Mouse (Mus musculus): ENCODE data around the gene Kif17. TPM values are rescaled to one million over a fixed set of nuclear protein-coding genes. Genes with fewer than 3 reads are reported as not detected.

The Kif17 gene
- total RNA-seq, 2 experiments from 2014 or later: 0.08 TPM; not detected in 1

DNA sequence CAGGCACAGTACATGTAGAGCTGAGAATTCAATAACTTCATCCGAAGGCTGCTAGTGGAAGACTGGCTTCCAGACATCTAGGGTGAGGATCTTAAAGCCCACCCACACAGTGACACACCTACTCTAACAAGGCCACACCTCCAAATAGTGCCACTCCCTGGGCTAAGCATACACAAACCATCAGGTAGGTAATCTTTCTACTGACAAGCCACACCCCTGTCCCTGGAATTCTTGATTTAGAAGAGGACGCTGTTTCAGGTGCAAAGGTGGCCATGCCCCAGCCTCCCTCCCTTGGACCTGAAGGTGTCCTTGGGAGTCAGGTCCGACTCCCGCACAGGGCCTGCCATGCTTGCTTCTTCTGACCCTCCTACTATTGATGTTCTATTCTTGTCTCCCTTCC lies 82.9 kb downstream of the Kif17 start:
- no peak for DNase-seq
- intact Hi-C loops (cut with DNase I): no loop called here

DNA sequence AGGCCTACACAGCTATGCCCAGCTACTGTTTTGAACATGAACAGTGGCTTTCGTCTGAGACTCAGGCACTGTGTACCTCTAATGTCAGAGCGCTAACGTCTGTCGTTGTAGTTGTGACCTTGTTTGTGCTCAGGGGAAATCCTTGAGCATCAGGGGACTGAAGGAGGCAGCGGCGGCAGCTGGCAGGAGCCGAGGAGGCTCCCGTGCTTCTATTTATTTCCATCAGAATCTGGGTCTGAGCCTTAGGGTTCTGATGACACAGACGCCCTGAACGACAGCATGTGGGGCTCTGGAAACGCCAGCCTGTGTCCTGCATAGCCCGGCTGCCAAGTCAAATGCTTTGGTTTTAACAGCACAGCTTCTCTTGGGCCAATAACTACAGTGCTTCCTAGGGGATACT lies 84.8 kb downstream of the Kif17 start:
- no peak for DNase-seq
- intact Hi-C loops (cut with DNase I): no loop called here

- intact Hi-C loops (cut with DNase I): no loop called here
- DNase-seq: no peak
Observed at GRCm38 (mm10) chr4:138335648-138336047, 85.4 kb downstream of the Kif17 start.

GRCm38 (mm10) chr4:138336876-138337275 lies 86.6 kb downstream of the Kif17 start:
- no peak for DNase-seq
- intact Hi-C loops (cut with DNase I): no loop called here

- no peak for DNase-seq
- intact Hi-C loops (cut with DNase I): no loop called here
Observed at GRCm38 (mm10) chr4:138337341-138337740, 87.1 kb downstream of the Kif17 start.

DNA sequence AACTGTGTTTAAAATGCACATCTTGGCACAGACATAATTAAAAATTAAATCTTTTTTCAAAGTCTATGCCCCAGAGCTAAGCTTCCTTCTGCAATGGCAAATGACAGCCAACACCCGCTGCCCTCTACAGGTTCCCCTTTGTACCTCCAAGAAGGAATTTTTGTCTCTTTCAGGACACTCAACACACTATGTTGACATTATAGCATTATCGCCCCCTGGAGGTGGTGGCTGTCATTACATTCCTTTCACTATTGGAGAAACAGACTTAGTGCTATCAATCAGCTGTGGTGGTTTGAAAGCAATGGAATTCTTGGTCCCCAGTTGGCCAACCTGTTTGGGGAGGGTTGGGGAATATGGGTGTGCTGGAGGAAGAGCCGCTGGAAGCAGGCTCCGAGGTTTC lies 89.7 kb downstream of the Kif17 start:
- DNase-seq: peak in 1 of 2 experiments; percentile 53

DNA sequence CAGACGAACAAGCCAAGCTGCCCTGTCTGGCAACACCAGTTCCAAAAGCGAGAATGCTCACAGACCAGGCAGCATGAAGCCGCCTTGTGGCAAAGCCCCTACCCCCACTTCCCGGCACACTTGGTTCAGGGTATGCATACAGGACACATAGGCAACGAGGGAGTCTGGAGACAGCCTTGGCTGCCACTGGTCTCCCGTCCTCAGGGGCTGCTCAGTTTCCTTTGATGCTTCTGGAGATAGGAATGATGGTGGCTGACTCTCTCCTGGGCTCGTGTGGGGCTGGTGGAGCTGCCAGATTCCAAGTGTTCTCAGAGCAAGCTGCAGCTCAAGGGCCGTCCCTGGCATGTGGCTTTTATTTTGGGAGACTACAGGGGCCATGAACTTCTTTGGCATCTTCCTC lies 91.2 kb downstream of the Kif17 start:
- intact Hi-C loops (cut with DNase I): no loop called here

More for the DNA sequence above, 89.7 kb downstream of the Kif17 start:
- intact Hi-C loops (cut with DNase I): no loop called here

GRCm38 (mm10) chr4:138342048-138342447 lies 91.8 kb downstream of the Kif17 start:
- intact Hi-C loops (cut with DNase I): no loop called here

More for the DNA sequence above, 91.2 kb downstream of the Kif17 start:
- DNase-seq: no peak

GRCm38 (mm10) chr4:138342778-138343177 lies 92.5 kb downstream of the Kif17 start:
- intact Hi-C loops (cut with DNase I): no loop called here
- DNase-seq: no peak

More at GRCm38 (mm10) chr4:138342048-138342447, 91.8 kb downstream of the Kif17 start:
- DNase-seq: no peak

- DNase-seq: no peak
- intact Hi-C loops (cut with DNase I): no loop called here
Observed at GRCm38 (mm10) chr4:138343341-138343837, 93.2 kb downstream of the Kif17 start.

GRCm38 (mm10) chr4:138344891-138345545 lies 94.8 kb downstream of the Kif17 start:
- intact Hi-C loops (cut with DNase I): no loop called here
- peak; percentile 41 to 43 for DNase-seq

GRCm38 (mm10) chr4:138347280-138347679 lies 97.0 kb downstream of the Kif17 start:
- intact Hi-C loops (cut with DNase I): no loop called here

DNA sequence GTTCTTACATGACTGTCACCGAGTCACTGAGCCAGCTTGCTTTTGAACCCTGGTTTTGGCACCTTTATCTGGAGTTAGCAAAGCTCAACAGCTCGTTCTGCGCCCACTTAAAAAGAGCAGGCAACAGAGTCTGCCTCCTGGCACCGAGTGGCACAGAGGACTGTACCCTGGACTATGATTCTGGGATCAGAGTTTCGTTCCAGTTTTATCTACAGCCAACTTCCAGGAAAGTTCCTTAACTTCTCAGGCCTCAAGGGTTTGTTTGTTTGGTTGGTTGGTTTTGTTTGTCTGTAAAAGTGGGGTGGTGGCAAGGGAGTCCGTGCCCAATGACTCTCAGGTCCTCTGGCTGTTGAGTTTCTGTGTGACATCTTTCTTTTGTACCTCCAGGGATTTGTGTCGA lies 98.5 kb downstream of the Kif17 start:
- DNase-seq: no peak
- intact Hi-C loops (cut with DNase I): no loop called here

More at GRCm38 (mm10) chr4:138347280-138347679, 97.0 kb downstream of the Kif17 start:
- DNase-seq: no peak

Small RNA genes lying within 50 kb of the gene (microRNA-seq; reads per million reads assigned to microRNA genes)
- gene Gm27646 (ENCODE audit: borderline number of aligned reads in 2 of 2) (0 reads per million in 2 experiments), gene Mir7019 (ENCODE audit: borderline number of aligned reads in 2 of 2) (2.0 to 2.2 reads per million in 2 experiments)

Other genes starting within 250 kb of the Kif17 start
- 10 to 100 TPM; 77.5 to 87.7 TPM for gene Hp1bp3, start 34.1 kb upstream of the Kif17 start, total RNA-seq (2021)
- gene Sh2d5, start within 50 bp of the Kif17 start, total RNA-seq (2021): not detected
- 10 to 100 TPM; 63.7 to 64.2 TPM for gene Ddost, start 54.3 kb downstream of the Kif17 start, total RNA-seq (2021)
- gene Pink1, start 75.9 kb downstream of the Kif17 start, total RNA-seq (2021): 100 to 1,000 TPM; 629 to 755 TPM
- 1 to 10 TPM in 1 of 2 experiments, under 1 TPM in 1; 0.65 to 2.1 TPM for gene Cda, start 117.6 kb downstream of the Kif17 start, total RNA-seq (2021)
- not detected for gene Fam43b, start 146.1 kb downstream of the Kif17 start, total RNA-seq (2021)
- gene Mul1, start 184.2 kb downstream of the Kif17 start, total RNA-seq (2021): 10 to 100 TPM; 75.2 to 79.0 TPM
- 10 to 100 TPM in 1 of 2 experiments, 1 to 10 TPM in 1; 9.9 to 11.0 TPM for gene Camk2n1, start 203.9 kb downstream of the Kif17 start, total RNA-seq (2021)

Data from heart, postnatal 36 days (tissue).